Mouse (Mus musculus) kidney, adult 2 months (tissue): Measurements from ENCODE around the gene Sh3rf1. TPM values are rescaled to one million over a fixed set of nuclear protein-coding genes. Genes with fewer than 3 reads are reported as not detected.

Source experiments
- DNase-seq: peaks from one replicate; pipeline ENCODE4 v3.0.0; 2021
- H3K27ac ChIP-seq: fragments of 200-500 bp; 2 replicates; pipeline ENCODE4 v1.5.1; 2012; ENCODE audit warnings: low read depth, low read length, control low read depth, inconsistent platforms; ENCODE audit not compliant: insufficient read depth
- H3K27me3 ChIP-seq: fragments of 200-500 bp; replicated peaks from 2 replicates; pipeline ENCODE4 v1.6.1; 2012; ENCODE audit warnings: mild to moderate bottlenecking, moderate library complexity, low read length, inconsistent platforms; ENCODE audit not compliant: control insufficient read depth, insufficient read depth
- H3K36me3 ChIP-seq: fragments of 200-500 bp; 2 replicates; pipeline ENCODE4 v1.6.1; 2012; ENCODE audit warnings: mild to moderate bottlenecking, moderate library complexity, low read length, inconsistent platforms; ENCODE audit not compliant: control insufficient read depth, insufficient read depth
- H3K4me1 ChIP-seq: fragments of 200-500 bp; 2 replicates; pipeline ENCODE4 v1.6.1; 2011; ENCODE audit warnings: low read length; ENCODE audit not compliant: control insufficient read depth, insufficient read depth
- H3K4me3 ChIP-seq: fragments of 200-500 bp; 2 replicates; pipeline ENCODE4 v1.5.1; 2011; ENCODE audit warnings: mild to moderate bottlenecking, low read depth, low read length, control low read depth; ENCODE audit not compliant: insufficient read depth
- CTCF ChIP-seq: fragments of 200-500 bp; conservative IDR thresholded peaks from 2 replicates; pipeline ENCODE4 v1.5.1; 2011; ENCODE audit warnings: low read depth, mild to moderate bottlenecking, control low read depth, low read length, moderate library complexity, mixed read lengths; ENCODE audit not compliant: insufficient read depth, insufficient read length
- POLR2A ChIP-seq: fragments of 200-500 bp; IDR thresholded peaks from one replicate; pipeline ENCODE4 v1.6.1; 2011; ENCODE audit warnings: low read depth, low read length, control low read depth
- WGBS: fragments of 180-500 bp; shearing (Covaris S2); methylation state at CpG from one replicate; pipeline ENCODE4 v1.1.7; 2018; 5-methylcytosine and 5-hydroxymethylcytosine counted together
- polyA plus RNA-seq: library from polyadenylated mRNA; depleted of rRNA; stranded (reverse); fragments of >200 nt; gene quantifications from 2 replicates; pipeline ENCODE4 v1.2.3, GENCODE M21; 2012

The Sh3rf1 gene
- polyA plus RNA-seq, 1 experiment: 14.4 TPM

DNA sequence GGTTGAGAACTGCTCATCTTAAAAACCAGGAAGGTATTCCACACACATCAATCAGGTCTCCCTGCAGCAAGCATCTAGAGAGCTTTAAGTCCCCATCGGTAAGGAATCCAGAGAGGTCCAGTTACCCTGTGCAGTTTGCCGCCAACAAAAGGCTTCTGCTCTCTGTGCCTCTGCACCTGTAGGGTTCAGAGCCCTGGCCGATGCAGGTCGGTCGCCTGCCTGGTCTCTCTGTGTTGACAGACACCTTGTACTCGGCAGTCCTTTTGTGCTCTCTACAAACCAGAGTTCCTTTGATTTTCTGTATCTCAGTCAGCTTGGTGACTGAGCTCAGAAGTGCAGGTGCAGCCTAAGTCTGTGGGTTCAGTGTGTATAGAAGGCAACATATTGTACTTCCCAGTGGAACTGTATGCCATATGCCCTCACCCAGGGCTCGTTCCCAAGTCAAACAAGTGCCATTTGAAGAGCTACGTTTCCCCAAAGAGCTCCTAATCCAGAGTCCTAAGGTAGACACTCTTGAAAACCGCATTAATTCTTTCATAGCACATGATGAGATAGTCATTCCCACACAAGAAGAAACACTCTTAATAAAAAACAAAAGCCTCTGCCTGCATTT is 138.7 kb downstream of the Sh3rf1 start:
- H3K36me3 ChIP-seq: peaks cover 12% of the 10 kb centered on the region
- DNase-seq: no peak
- H3K27me3 ChIP-seq: no peaks in the 10 kb centered on the region
- WGBS: 85% methylated on average over 9 of the region's 9 CpGs
- H3K4me3 ChIP-seq: no peak overlapping the region
- no peak overlapping the region for H3K27ac ChIP-seq
- TF ChIP-seq POLR2A (no peak), CTCF (no peak)
- H3K4me1 ChIP-seq: peaks cover 21% of the 10 kb centered on the region

DNA sequence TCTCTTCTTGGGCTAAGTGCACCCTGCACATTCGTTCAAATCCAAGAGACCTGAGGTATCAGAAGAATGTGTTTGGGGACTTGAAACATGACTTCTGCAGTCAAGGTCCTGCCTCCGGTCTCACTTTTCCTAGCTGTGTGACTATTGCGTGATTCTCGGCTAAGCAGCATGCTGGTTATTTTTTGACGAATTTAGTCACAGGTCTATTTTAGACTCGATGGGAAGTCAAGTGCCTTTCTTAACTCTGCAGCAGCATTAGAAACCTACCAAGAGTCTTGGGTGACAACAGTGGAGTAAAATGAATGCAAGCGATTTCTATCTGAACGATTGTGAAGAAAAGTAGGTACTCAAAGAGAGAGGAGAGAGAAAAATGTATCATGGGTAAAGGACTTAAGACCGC is 149.6 kb downstream of the Sh3rf1 start:
- Histone ChIP-seq H3K4me1 (peaks cover 15% of the 10 kb centered on the region), H3K27me3 (no peaks in the 10 kb centered on the region), H3K36me3 (peaks cover 2% of the 10 kb centered on the region; the same call in 1 of the 2 replicates), H3K4me3 (no peak overlapping the region), H3K27ac (no peak overlapping the region)
- WGBS: 84% methylated on average over 9 of the region's 9 CpGs
- TF ChIP-seq CTCF (no peak), POLR2A (no peak)
- DNase-seq: no peak

DNA sequence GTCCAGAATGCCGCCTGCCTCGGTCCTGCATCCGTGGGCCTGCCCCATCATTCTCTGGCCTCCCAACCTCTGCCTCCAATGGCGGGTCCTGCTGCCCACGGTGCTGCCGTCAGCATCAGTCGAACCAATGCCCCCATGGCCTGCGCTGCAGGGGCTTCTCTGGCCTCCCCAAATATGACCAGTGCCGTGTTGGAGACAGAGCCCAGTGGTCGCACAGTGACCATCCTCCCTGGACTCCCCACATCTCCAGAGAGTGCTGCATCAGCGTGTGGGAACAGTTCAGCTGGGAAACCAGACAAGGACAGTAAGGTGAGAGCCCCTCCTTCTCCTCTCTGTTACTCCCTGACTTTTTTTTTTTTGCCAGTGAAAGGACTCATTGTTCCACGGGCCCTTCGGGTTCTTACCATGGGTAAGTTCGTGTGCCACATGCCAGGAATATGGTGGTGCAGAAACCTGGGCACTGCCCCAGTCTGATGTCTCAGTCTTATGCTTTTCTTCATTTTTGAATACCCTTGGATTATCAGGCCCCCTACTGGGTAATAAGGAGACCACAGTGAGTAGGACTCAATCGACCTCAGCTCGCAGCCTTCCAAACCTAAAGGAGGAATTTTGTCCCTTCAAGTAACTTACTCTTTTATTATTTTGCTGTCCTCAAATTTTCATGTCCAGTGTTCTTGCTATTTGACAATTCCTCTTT is 150.5 kb downstream of the Sh3rf1 start:
- Histone ChIP-seq H3K4me1 (peaks cover 15% of the 10 kb centered on the region), H3K4me3 (no peak overlapping the region), H3K27ac (peak overlapping the region; percentile 74), H3K36me3 (peaks cover 2% of the 10 kb centered on the region; the same call in 1 of the 2 replicates), H3K27me3 (no peaks in the 10 kb centered on the region)
- no peak for DNase-seq
- TF ChIP-seq POLR2A: no peak
- no peak for TF ChIP-seq CTCF
- WGBS: 71% methylated on average over 16 of the region's 16 CpGs

DNA sequence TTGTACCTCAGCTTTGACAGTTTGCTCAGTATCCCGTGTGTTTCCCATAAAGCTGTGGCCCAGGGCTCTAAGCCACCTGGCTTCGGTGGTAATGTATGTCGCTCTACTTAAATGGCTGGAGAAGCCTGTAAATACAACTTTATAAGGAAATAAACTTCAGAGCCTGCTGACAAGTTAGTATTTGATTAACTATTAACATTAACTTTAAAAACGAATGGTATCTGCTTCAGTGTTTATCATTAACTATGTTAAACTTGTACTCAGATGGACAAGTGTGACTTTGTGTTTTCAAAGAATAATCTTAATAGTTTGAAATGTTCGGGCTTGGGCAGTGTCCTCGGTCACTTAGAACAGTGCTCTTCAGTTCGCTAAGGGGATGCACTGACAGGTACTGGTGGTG is 151.5 kb downstream of the Sh3rf1 start:
- Histone ChIP-seq H3K4me1 (peaks cover 15% of the 10 kb centered on the region), H3K4me3 (no peak overlapping the region), H3K36me3 (peaks cover 2% of the 10 kb centered on the region; the same call in 1 of the 2 replicates), H3K27me3 (no peaks in the 10 kb centered on the region), H3K27ac (peak overlapping the region; percentile 74)
- DNase-seq: peak; percentile 59
- TF ChIP-seq POLR2A (no peak), CTCF (no peak)
- 39% methylated on average over 7 of the region's 7 CpGs for WGBS

DNA sequence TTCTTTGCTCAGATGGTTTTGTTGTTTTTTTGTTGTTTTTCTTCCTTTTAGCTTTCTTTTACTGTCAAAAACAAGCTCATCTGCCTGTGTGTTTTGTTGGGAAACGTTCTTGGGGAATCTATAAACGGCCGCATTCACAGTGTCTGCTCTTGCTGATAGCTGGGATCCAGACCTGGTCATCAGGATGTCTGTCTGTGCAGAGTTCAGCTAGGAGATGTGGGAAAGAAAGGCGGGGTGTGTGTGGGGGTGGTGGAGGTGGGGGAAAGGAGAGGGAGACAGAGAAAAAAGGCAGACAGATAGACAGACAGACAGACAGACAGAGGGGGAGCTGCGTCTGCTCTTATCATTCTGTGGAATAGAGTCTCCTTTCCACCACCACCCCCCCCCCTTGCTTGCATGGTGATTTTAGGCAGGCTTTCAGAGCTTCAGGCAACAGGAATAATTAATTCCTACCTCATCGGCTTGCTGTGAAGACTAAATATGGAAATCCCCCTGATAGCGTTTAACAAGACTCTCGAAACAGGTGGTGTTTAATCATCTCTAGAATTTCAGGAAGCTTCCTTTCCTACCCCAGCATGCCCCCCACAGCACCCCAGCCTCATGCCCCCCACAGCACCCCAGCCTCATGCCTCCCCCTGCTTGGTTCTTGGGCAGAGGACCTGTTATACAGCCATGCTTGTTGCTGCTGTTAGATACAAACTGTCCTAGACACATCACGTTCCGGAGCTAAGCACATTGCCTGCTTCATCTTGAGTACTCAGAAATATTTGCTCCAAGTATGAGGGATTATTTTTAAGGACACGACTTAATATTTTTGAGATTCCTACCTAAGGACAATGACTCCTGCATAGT is 155.4 kb downstream of the Sh3rf1 start:
- Histone ChIP-seq H3K36me3 (peaks cover 4% of the 10 kb centered on the region), H3K4me3 (no peak overlapping the region), H3K27me3 (no peaks in the 10 kb centered on the region), H3K27ac (no peak overlapping the region), H3K4me1 (peaks cover 13% of the 10 kb centered on the region)
- 65% methylated on average over 11 of the region's 11 CpGs for whole genome bisulfite sequencing
- no peak for DNase-seq
- no peak for TF ChIP-seq CTCF
- no peak for TF ChIP-seq POLR2A

DNA sequence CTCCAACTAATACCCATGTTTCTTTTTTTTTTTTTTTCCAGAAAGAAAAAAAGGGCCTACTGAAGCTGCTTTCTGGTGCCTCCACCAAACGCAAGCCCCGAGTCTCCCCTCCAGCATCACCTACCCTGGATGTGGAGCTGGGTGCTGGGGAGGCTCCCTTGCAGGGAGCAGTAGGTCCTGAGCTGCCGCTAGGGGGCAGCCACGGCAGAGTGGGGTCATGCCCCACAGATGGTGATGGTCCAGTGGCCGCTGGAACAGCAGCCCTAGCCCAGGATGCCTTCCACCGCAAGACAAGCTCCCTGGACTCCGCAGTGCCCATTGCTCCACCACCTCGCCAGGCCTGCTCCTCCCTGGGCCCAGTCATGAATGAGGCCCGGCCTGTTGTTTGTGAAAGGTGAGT is 160.9 kb downstream of the Sh3rf1 start:
- DNase-seq: no peak

More for the DNA sequence above, 160.9 kb downstream of the Sh3rf1 start:
- Histone ChIP-seq H3K36me3 (peaks cover 11% of the 10 kb centered on the region), H3K27me3 (no peaks in the 10 kb centered on the region), H3K4me1 (peaks cover 5% of the 10 kb centered on the region; the same call in 1 of the 2 replicates), H3K4me3 (no peak overlapping the region), H3K27ac (no peak overlapping the region)
- TF ChIP-seq CTCF (peak; percentile 54), POLR2A (no peak)
- 79% methylated on average over 9 of the region's 9 CpGs for WGBS
